Mouse (Mus musculus): ENCODE data around the gene Mum1. TPM values are rescaled to one million over a fixed set of nuclear protein-coding genes. Genes with fewer than 3 reads are reported as not detected.

The Mum1 gene
- polyA plus RNA-seq (2014; fragmentation: Nextera tagmentation; extraction: Ambion mirVana) = 29.0 and 32.9 TPM in 2 replicates

DNA sequence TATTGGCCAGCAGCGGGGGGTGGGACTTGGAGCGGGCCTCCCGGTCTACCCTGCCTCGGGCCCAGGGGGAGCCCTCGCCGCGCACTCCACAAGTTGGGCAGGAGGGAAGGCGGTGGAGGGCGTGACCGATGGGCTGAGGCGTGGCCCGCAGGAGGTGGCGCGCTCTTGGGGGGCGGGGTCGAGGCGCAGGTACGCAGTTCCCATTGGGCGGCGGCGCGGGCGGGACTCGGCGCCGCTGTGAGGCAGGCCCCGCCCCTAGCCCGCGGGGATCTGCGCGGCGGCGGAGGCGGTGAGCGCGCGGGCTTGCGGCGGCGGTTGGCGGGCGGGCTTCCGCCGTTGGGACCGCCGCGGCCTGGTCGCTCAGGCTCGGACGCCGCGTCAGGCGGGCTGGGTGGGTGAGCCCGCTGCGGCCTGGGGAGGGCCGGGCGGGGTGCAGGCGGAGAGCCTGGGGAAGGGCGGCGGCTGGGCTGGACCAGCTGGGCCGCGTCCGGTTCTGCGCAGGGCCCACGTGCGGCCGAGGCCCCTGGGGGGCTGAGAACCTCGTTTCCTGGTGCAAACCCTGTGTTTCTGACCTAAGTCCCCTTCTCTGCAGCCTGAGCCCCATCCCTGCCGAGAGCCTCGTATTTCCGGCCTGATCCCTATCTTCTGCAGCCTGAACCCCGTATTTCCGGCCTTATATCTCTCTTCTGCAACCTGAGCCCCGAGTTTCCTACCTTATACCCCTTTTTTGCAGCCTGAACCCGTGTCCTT, at the start of gene Mum1:
Gene Mum1 (plus strand): TSS at position 19 of the 750 bp plus-strand sequence.
- Histone ChIP-seq H3K4me1 (replicated peaks; ENCODE audit: control insufficient read depth, insufficient read depth, low read length) (peaks cover 26% of the 10 kb centered on the region), H3K36me3 (replicated peaks; ENCODE audit: control insufficient read depth, insufficient read depth) (peaks cover 26% of the 10 kb centered on the region), H3K27me3 (ENCODE audit: control insufficient read depth, insufficient read depth, low read length) (no peaks in the 10 kb centered on the region), H3K4me3 (replicated peaks; ENCODE audit: low read length) (peak within 1 kb of the TSS; percentile 74), H3K9ac (peak within 1 kb of the TSS; percentile 88), H3K27ac (peak within 1 kb of the TSS; percentile 96), H3K9me3 (ENCODE audit: control insufficient read depth, low read length) (no peaks in the 10 kb centered on the region), H3K4me2 (replicated peaks) (peak within 1 kb of the TSS; percentile 89)
- ATAC-seq (ENCODE audit: low FRiP score) (peak; percentile 96), DNase-seq (ENCODE audit: low spot score) (peak; percentile 92)
- WGBS = 1% methylated on average over 28 of the region's 75 CpGs

- no peak for DNase-seq (ENCODE audit: low spot score)
- 47% methylated on average over 7 of the region's 7 CpGs for WGBS
- no peak overlapping the region for H3K9ac ChIP-seq
- peaks cover 27% of the 10 kb centered on the region for H3K4me1 ChIP-seq (replicated peaks; ENCODE audit: control insufficient read depth, insufficient read depth, low read length)
- no peaks in the 10 kb centered on the region for H3K27me3 ChIP-seq (ENCODE audit: control insufficient read depth, insufficient read depth, low read length)
- no peak overlapping the region for H3K4me3 ChIP-seq (replicated peaks; ENCODE audit: low read length)
- H3K36me3 ChIP-seq (replicated peaks; ENCODE audit: control insufficient read depth, insufficient read depth) = no peaks in the 10 kb centered on the region
- no peak overlapping the region for H3K4me2 ChIP-seq (replicated peaks)
- H3K27ac ChIP-seq = no peak overlapping the region
- no peak for ATAC-seq (ENCODE audit: low FRiP score)
- no peaks in the 10 kb centered on the region for H3K9me3 ChIP-seq (ENCODE audit: control insufficient read depth, low read length)
These were observed 48.6 kb upstream of the Mum1 start for GRCm38 (mm10) chr10:80177441-80178279.

DNA sequence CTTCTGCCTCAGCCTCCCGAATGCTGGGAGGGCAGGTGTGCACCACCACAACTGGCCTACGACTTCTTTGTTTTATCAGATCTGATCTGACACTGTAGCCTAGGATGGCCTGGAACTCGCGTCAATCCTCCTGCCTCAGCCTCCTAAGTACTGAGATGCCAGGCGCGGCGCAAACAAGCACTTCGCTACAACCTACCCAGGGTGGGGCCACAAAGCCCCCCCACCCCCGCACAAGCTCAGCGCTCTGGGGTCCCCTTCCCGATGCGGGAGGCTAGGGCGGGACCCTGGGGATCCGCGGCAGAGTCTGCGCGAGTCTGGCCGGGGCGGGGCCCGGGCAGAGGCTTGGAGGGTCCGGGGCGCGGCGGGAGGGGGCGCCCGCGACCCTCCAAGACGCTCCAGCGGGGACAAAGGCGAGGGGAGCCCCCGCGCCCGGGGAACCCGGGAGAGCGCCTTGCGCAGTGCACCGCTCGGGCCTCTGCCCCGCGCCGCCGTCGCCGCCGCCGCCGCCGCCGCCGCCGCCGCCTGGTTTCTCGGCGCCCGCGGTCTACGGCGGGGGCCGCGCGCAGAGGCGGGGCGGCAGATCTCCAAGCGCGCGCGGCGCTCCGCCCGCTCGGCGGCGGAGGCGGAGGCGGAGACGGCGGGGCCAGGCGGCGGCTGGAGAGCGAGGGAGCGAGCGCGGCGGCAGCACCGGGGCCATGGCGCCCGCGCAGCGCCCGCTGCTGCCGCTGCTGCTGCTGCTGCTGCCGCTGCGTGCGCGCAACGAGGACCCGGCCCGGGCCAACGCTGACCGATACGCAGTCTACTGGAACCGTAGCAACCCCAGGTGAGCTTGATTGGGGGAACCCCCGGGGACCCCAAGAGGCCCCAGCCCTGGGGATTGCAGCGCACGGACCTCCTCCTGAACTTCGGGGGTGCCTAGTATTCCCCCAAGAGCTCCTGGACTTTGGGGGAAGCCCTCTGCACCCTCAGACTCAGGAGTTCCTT, 46.9 kb upstream of the Mum1 start, which contains the start of gene Efna2:
Gene Efna2 (plus strand): TSS at position 415 of the 984 bp plus-strand sequence.
- H3K4me3 ChIP-seq (replicated peaks; ENCODE audit: low read length) = peak within 1 kb of the TSS; percentile 90
- ATAC-seq (ENCODE audit: low FRiP score) = peak; percentile 68
- H3K4me2 ChIP-seq (replicated peaks) = peak within 1 kb of the TSS; percentile 80
- peak within 1 kb of the TSS; percentile 97 for H3K9ac ChIP-seq
- peak within 1 kb of the TSS; percentile 79 for H3K27ac ChIP-seq
- DNase-seq (ENCODE audit: low spot score) = peak; percentile 68
- H3K36me3 ChIP-seq (replicated peaks; ENCODE audit: control insufficient read depth, insufficient read depth) = 0 out of 2 replicates have a peak, but pooled peaks cover 4% of the 10 kb centered on the region
- WGBS = 2% methylated on average over 68 of the region's 106 CpGs
- no peaks in the 10 kb centered on the region for H3K27me3 ChIP-seq (ENCODE audit: control insufficient read depth, insufficient read depth, low read length)
- peaks cover 22% of the 10 kb centered on the region for H3K4me1 ChIP-seq (replicated peaks; ENCODE audit: control insufficient read depth, insufficient read depth, low read length)
- no peaks in the 10 kb centered on the region for H3K9me3 ChIP-seq (ENCODE audit: control insufficient read depth, low read length)

DNA sequence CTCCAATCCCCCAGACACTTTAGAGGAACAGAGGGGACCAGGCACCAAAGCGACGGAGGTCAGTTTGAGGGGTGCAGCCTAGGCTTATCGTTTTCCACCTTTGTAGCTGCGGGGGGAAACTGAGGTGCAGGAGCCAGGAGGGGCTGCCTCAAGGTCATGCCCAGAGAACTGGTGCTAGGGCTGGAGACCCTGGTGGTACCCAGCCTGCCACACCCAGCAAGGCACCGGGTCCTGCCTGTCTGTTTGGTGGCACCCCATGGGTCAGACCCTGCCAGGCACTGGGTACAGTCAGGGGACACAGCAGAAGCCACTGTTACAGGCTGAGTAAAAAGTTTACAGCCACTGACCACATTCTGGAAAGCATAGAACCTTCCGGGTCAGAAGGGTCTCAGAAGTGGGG, 45.9 kb upstream of the Mum1 start:
- 0 out of 2 replicates have a peak, but pooled peaks cover 4% of the 10 kb centered on the region for H3K36me3 ChIP-seq (replicated peaks; ENCODE audit: control insufficient read depth, insufficient read depth)
- H3K27me3 ChIP-seq (ENCODE audit: control insufficient read depth, insufficient read depth, low read length) = no peaks in the 10 kb centered on the region
- no peak overlapping the region for H3K27ac ChIP-seq
- H3K4me3 ChIP-seq (replicated peaks; ENCODE audit: low read length) = peak overlapping the region; percentile 90
- H3K4me2 ChIP-seq (replicated peaks) = peak overlapping the region; percentile 80
- H3K4me1 ChIP-seq (replicated peaks; ENCODE audit: control insufficient read depth, insufficient read depth, low read length) = peaks cover 22% of the 10 kb centered on the region
- peak overlapping the region; percentile 97 for H3K9ac ChIP-seq
- ATAC-seq (ENCODE audit: low FRiP score) (no peak), DNase-seq (ENCODE audit: low spot score) (no peak)
- H3K9me3 ChIP-seq (ENCODE audit: control insufficient read depth, low read length) = no peaks in the 10 kb centered on the region
- 45% methylated on average over 6 of the region's 6 CpGs for WGBS

GRCm38 (mm10) chr10:80180823-80181222, 45.4 kb upstream of the Mum1 start:
- Histone ChIP-seq H3K4me1 (replicated peaks; ENCODE audit: control insufficient read depth, insufficient read depth, low read length) (peaks cover 22% of the 10 kb centered on the region), H3K27me3 (ENCODE audit: control insufficient read depth, insufficient read depth, low read length) (no peaks in the 10 kb centered on the region), H3K4me2 (replicated peaks) (peak overlapping the region; percentile 80), H3K27ac (no peak overlapping the region; the same call in 1 of the 2 replicates), H3K36me3 (replicated peaks; ENCODE audit: control insufficient read depth, insufficient read depth) (0 out of 2 replicates have a peak, but pooled peaks cover 4% of the 10 kb centered on the region), H3K9me3 (ENCODE audit: control insufficient read depth, low read length) (no peaks in the 10 kb centered on the region), H3K9ac (peak overlapping the region; percentile 97), H3K4me3 (replicated peaks; ENCODE audit: low read length) (peak overlapping the region; percentile 90)
- ATAC-seq (ENCODE audit: low FRiP score) = no peak
- DNase-seq (ENCODE audit: low spot score) = no peak
- 36% methylated on average over 5 of the region's 5 CpGs for WGBS

GRCm38 (mm10) chr10:80182547-80182946, 43.7 kb upstream of the Mum1 start:
- H3K27me3 ChIP-seq (ENCODE audit: control insufficient read depth, insufficient read depth, low read length) = no peaks in the 10 kb centered on the region
- H3K9me3 ChIP-seq (ENCODE audit: control insufficient read depth, low read length) = no peaks in the 10 kb centered on the region
- H3K4me3 ChIP-seq (replicated peaks; ENCODE audit: low read length) = no peak overlapping the region
- H3K36me3 ChIP-seq (replicated peaks; ENCODE audit: control insufficient read depth, insufficient read depth) = peaks cover 14% of the 10 kb centered on the region
- 90% methylated on average over 7 of the region's 7 CpGs for WGBS
- no peak for ATAC-seq (ENCODE audit: low FRiP score)
- H3K9ac ChIP-seq = no peak overlapping the region; the same call in 1 of the 2 replicates
- peaks cover 18% of the 10 kb centered on the region for H3K4me1 ChIP-seq (replicated peaks; ENCODE audit: control insufficient read depth, insufficient read depth, low read length)
- no peak overlapping the region for H3K27ac ChIP-seq
- no peak for DNase-seq (ENCODE audit: low spot score)
- peak overlapping the region; percentile 80; the same call in 1 of the 2 replicates for H3K4me2 ChIP-seq (replicated peaks)

- Histone ChIP-seq H3K4me1 (replicated peaks; ENCODE audit: control insufficient read depth, insufficient read depth, low read length) (peaks cover 20% of the 10 kb centered on the region), H3K4me3 (replicated peaks; ENCODE audit: low read length) (no peak overlapping the region), H3K27me3 (ENCODE audit: control insufficient read depth, insufficient read depth, low read length) (no peaks in the 10 kb centered on the region), H3K9me3 (ENCODE audit: control insufficient read depth, low read length) (no peaks in the 10 kb centered on the region), H3K9ac (no peak overlapping the region), H3K27ac (no peak overlapping the region), H3K4me2 (replicated peaks) (no peak overlapping the region), H3K36me3 (replicated peaks; ENCODE audit: control insufficient read depth, insufficient read depth) (peaks cover 34% of the 10 kb centered on the region)
- ATAC-seq (ENCODE audit: low FRiP score) (no peak), DNase-seq (ENCODE audit: low spot score) (no peak)
- WGBS = 43% methylated on average over 26 of the region's 27 CpGs
These were observed 39.6 kb upstream of the Mum1 start for GRCm38 (mm10) chr10:80186649-80187048.

GRCm38 (mm10) chr10:80187739-80188138, 38.5 kb upstream of the Mum1 start:
- DNase-seq (ENCODE audit: low spot score) = no peak
- WGBS = 84% methylated on average over 10 of the region's 10 CpGs
- no peak for ATAC-seq (ENCODE audit: low FRiP score)
- Histone ChIP-seq H3K9ac (no peak overlapping the region), H3K36me3 (replicated peaks; ENCODE audit: control insufficient read depth, insufficient read depth) (peaks cover 34% of the 10 kb centered on the region), H3K4me2 (replicated peaks) (no peak overlapping the region), H3K9me3 (ENCODE audit: control insufficient read depth, low read length) (no peaks in the 10 kb centered on the region), H3K4me3 (replicated peaks; ENCODE audit: low read length) (no peak overlapping the region), H3K27ac (no peak overlapping the region), H3K27me3 (ENCODE audit: control insufficient read depth, insufficient read depth, low read length) (no peaks in the 10 kb centered on the region), H3K4me1 (replicated peaks; ENCODE audit: control insufficient read depth, insufficient read depth, low read length) (peaks cover 17% of the 10 kb centered on the region)

Data from hindbrain, embryonic 14.5 days (tissue).